Mouse (Mus musculus): ENCODE measurements around the gene Ptk7. TPM values are rescaled to one million over a fixed set of nuclear protein-coding genes. Genes with fewer than 3 reads are reported as not detected.

The Ptk7 gene
- total and polyA plus RNA-seq, 2 experiments from 2014 or later, result 22.5 to 62.6 TPM

DNA sequence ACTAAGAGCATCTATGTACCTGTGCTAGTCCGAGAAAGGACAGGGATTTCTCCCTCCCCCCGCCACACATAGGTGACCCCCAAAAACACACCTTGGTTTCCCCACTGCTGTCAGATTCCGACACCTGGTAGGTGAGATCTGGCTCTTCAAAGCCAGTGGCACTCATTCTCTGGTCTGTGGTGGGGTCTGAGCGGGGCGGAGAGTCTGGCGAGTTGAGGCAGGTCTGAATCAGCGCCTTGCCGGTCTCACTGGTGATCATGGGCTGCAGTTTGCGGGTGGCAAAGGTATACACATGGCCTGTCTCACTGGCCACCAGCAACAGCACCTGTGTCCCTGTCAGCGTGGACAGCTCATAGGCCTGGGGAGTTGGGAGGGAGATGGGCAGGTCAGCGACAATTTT lies 75.8 kb downstream of the Ptk7 start:
- H3K36me3 ChIP-seq (ENCODE audit: insufficient read depth, low read length), result peaks cover 27% of the 10 kb centered on the region
- 48% methylated on average over 11 of the region's 11 CpGs for WGBS
- peaks cover 20% of the 10 kb centered on the region for H3K4me1 ChIP-seq (ENCODE audit: insufficient read depth, low read length)
- no peaks in the 10 kb centered on the region for H3K27me3 ChIP-seq (ENCODE audit: insufficient read depth, low read length)
- peak overlapping the region; percentile 100 for H3K4me3 ChIP-seq (ENCODE audit: low read depth, low read length)
- H3K4me2 ChIP-seq (ENCODE audit: low read depth, low read length, poor library complexity, severe bottlenecking), result peak overlapping the region; percentile 86
- no peak for TF ChIP-seq CTCF (IDR thresholded peaks at IDR 0.05)
- DNase-seq (ENCODE audit: low spot score) (no peak), ATAC-seq (ENCODE audit: low FRiP score) (no peak)
- 0 out of 2 replicates have a peak overlapping the region, but pooled peaks have one; percentile 99 for H3K9ac ChIP-seq (replicated peaks; ENCODE audit: low read length, poor library complexity, severe bottlenecking)
- peak overlapping the region; percentile 70 for H3K27ac ChIP-seq (ENCODE audit: low read depth, low read length)
- H3K9me3 ChIP-seq (ENCODE audit: low read length), result no peaks in the 10 kb centered on the region

GRCm38 (mm10) chr17:46552841-46553423 lies 76.4 kb downstream of the Ptk7 start:
- Histone ChIP-seq H3K27ac (ENCODE audit: low read depth, low read length) (peak overlapping the region; percentile 70), H3K4me1 (ENCODE audit: insufficient read depth, low read length) (peaks cover 20% of the 10 kb centered on the region), H3K9ac (replicated peaks; ENCODE audit: low read length, poor library complexity, severe bottlenecking) (0 out of 2 replicates have a peak overlapping the region, but pooled peaks have one; percentile 99), H3K4me2 (ENCODE audit: low read depth, low read length, poor library complexity, severe bottlenecking) (peak overlapping the region; percentile 86), H3K27me3 (ENCODE audit: insufficient read depth, low read length) (no peaks in the 10 kb centered on the region), H3K36me3 (ENCODE audit: insufficient read depth, low read length) (peaks cover 30% of the 10 kb centered on the region), H3K4me3 (ENCODE audit: low read depth, low read length) (peak overlapping the region; percentile 100), H3K9me3 (ENCODE audit: low read length) (no peaks in the 10 kb centered on the region)
- ATAC-seq (ENCODE audit: low FRiP score), result peak; percentile 75
- WGBS, result under 1% methylated on average over 24 of the region's 24 CpGs
- no peak for TF ChIP-seq CTCF (IDR thresholded peaks at IDR 0.05)
- DNase-seq (ENCODE audit: low spot score), result peak; percentile 97

- peaks cover 20% of the 10 kb centered on the region for H3K4me1 ChIP-seq (ENCODE audit: insufficient read depth, low read length)
- no peaks in the 10 kb centered on the region for H3K9me3 ChIP-seq (ENCODE audit: low read length)
- no peak for ATAC-seq (ENCODE audit: low FRiP score)
- TF ChIP-seq CTCF (IDR thresholded peaks at IDR 0.05), result no peak
- peak overlapping the region; percentile 55; the same call in 1 of the 2 replicates for H3K27ac ChIP-seq (ENCODE audit: low read depth, low read length)
- H3K9ac ChIP-seq (replicated peaks; ENCODE audit: low read length, poor library complexity, severe bottlenecking), result no peak overlapping the region
- H3K27me3 ChIP-seq (ENCODE audit: insufficient read depth, low read length), result no peaks in the 10 kb centered on the region
- H3K4me3 ChIP-seq (ENCODE audit: low read depth, low read length), result peak overlapping the region; percentile 100
- H3K36me3 ChIP-seq (ENCODE audit: insufficient read depth, low read length), result peaks cover 30% of the 10 kb centered on the region
- DNase-seq (ENCODE audit: low spot score), result no peak
- peak overlapping the region; percentile 38; the same call in 1 of the 2 replicates for H3K4me2 ChIP-seq (ENCODE audit: low read depth, low read length, poor library complexity, severe bottlenecking)
- 84% methylated on average over 7 of the region's 7 CpGs for WGBS
These were observed 77.2 kb downstream of the Ptk7 start for GRCm38 (mm10) chr17:46552151-46552550.

GRCm38 (mm10) chr17:46551369-46551768 lies 77.9 kb downstream of the Ptk7 start:
- Histone ChIP-seq H3K4me1 (ENCODE audit: insufficient read depth, low read length) (peaks cover 21% of the 10 kb centered on the region), H3K9ac (replicated peaks; ENCODE audit: low read length, poor library complexity, severe bottlenecking) (no peak overlapping the region), H3K4me2 (ENCODE audit: low read depth, low read length, poor library complexity, severe bottlenecking) (no peak overlapping the region), H3K27ac (ENCODE audit: low read depth, low read length) (no peak overlapping the region), H3K4me3 (ENCODE audit: low read depth, low read length) (no peak overlapping the region), H3K9me3 (ENCODE audit: low read length) (no peaks in the 10 kb centered on the region), H3K27me3 (ENCODE audit: insufficient read depth, low read length) (no peaks in the 10 kb centered on the region), H3K36me3 (ENCODE audit: insufficient read depth, low read length) (peaks cover 30% of the 10 kb centered on the region)
- no peak for TF ChIP-seq CTCF (IDR thresholded peaks at IDR 0.05)
- 93% methylated on average over 6 of the region's 6 CpGs for WGBS
- DNase-seq (ENCODE audit: low spot score) (no peak), ATAC-seq (ENCODE audit: low FRiP score) (no peak)

DNA sequence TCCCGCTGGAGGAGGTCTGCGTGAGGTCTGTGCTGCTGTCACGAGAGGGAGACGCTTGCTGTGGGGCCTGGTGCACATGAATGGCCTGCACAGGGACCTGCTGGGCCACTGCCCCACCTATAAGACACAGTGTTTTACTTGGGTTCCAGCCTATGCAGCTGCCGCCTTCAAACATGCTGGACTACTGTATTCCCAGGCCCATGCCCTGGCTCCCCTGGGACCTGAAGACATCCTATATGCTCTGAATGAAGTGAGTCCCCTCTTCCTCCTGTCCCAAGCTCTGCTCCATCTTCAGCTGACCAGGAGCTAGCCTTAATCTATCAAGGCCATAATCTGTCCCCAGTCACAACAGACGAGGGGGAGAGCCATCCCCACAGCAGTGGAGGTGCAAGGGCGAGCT lies 78.4 kb downstream of the Ptk7 start:
- DNase-seq (ENCODE audit: low spot score), result no peak
- TF ChIP-seq CTCF (IDR thresholded peaks at IDR 0.05), result no peak
- H3K9me3 ChIP-seq (ENCODE audit: low read length), result no peaks in the 10 kb centered on the region
- peaks cover 30% of the 10 kb centered on the region for H3K36me3 ChIP-seq (ENCODE audit: insufficient read depth, low read length)
- ATAC-seq (ENCODE audit: low FRiP score), result no peak
- 91% methylated on average over 7 of the region's 7 CpGs for WGBS
- H3K4me3 ChIP-seq (ENCODE audit: low read depth, low read length), result no peak overlapping the region
- no peak overlapping the region for H3K4me2 ChIP-seq (ENCODE audit: low read depth, low read length, poor library complexity, severe bottlenecking)
- H3K4me1 ChIP-seq (ENCODE audit: insufficient read depth, low read length), result peaks cover 22% of the 10 kb centered on the region
- H3K27ac ChIP-seq (ENCODE audit: low read depth, low read length), result no peak overlapping the region
- H3K9ac ChIP-seq (replicated peaks; ENCODE audit: low read length, poor library complexity, severe bottlenecking), result no peak overlapping the region
- no peaks in the 10 kb centered on the region for H3K27me3 ChIP-seq (ENCODE audit: insufficient read depth, low read length)

GRCm38 (mm10) chr17:46549642-46550041 lies 79.7 kb downstream of the Ptk7 start:
- Histone ChIP-seq H3K4me1 (ENCODE audit: insufficient read depth, low read length) (peaks cover 22% of the 10 kb centered on the region), H3K9me3 (ENCODE audit: low read length) (no peaks in the 10 kb centered on the region), H3K9ac (replicated peaks; ENCODE audit: low read length, poor library complexity, severe bottlenecking) (no peak overlapping the region), H3K27me3 (ENCODE audit: insufficient read depth, low read length) (no peaks in the 10 kb centered on the region), H3K4me2 (ENCODE audit: low read depth, low read length, poor library complexity, severe bottlenecking) (no peak overlapping the region), H3K27ac (ENCODE audit: low read depth, low read length) (no peak overlapping the region), H3K36me3 (ENCODE audit: insufficient read depth, low read length) (peaks cover 30% of the 10 kb centered on the region), H3K4me3 (ENCODE audit: low read depth, low read length) (no peak overlapping the region)
- TF ChIP-seq CTCF (IDR thresholded peaks at IDR 0.05), result no peak
- DNase-seq (ENCODE audit: low spot score) (no peak), ATAC-seq (ENCODE audit: low FRiP score) (no peak)
- WGBS, result 91% methylated on average over 9 of the region's 9 CpGs
